Mouse (Mus musculus) spleen, postnatal 4 days (tissue): ENCODE data around the gene Mettl14.
"Not testable (repeated sequence)": the region's sequence is repeated elsewhere in the genome, so short reads cannot be mapped to it uniquely, and the experiment has no call there.

Experiments used
- DNase-seq, 2 experiments: peaks; one replicate each; pipeline ENCODE4 v3.0.0; 2022; ENCODE audit warnings: low spot score in 2 of 2

The Mettl14 gene

DNA sequence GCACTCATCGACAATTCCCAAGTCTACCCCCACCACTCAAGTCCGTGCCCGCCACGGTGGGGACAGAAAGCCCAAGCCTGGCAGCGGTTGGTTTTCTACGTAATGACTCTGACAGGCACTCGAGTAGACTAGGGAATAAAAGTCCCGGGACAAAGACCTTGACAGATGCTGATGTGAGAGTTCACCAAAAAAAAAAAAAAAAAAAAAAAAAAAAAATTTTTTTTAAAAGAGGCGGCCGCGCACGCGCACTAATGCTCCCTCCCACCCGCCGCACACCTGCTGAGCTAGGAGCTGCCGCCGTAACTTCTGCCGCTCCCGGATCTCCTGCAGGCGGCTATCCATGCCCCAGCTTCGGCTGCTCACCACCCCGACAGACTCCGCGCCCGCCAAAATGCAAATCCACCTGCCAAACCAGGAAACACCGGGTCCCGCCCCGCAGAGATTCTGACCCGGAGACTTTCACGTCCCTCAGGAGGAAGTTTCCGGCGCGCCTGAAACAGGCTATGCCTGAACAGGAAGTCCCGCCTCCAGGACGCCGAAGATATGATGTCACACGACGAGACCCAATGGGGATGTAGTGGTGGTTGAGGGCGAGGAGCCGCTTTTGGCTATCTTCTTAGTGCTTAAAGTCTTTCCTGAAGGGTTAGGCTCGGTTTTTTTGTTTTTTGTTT lies at the start of gene Mettl14:
TSS of gene Mettl14 (minus strand) at position 623 of the 671 bp plus-strand sequence.
- DNase-seq = peak; percentile 94 to 96

DNA sequence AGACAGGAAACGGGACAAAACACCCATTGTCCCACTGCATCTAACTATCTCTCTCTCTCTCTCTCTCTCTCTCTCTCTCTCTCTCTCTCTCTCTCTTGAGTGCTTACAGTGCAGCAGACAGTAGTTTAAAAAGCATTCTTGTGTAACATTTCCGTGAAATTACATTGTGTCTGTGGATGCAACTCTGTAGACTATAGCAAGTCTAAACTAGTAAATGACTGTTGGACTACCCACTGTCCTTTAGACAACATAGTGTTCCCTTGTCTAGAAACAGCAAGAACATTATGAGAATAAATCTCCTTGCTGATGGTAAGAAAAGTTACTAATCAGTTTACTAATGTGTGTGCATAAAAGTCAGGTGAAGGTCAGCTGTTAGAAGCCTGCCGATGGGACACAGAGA lies 47.5 kb upstream of the Mettl14 start:
- no peak for DNase-seq

DNA sequence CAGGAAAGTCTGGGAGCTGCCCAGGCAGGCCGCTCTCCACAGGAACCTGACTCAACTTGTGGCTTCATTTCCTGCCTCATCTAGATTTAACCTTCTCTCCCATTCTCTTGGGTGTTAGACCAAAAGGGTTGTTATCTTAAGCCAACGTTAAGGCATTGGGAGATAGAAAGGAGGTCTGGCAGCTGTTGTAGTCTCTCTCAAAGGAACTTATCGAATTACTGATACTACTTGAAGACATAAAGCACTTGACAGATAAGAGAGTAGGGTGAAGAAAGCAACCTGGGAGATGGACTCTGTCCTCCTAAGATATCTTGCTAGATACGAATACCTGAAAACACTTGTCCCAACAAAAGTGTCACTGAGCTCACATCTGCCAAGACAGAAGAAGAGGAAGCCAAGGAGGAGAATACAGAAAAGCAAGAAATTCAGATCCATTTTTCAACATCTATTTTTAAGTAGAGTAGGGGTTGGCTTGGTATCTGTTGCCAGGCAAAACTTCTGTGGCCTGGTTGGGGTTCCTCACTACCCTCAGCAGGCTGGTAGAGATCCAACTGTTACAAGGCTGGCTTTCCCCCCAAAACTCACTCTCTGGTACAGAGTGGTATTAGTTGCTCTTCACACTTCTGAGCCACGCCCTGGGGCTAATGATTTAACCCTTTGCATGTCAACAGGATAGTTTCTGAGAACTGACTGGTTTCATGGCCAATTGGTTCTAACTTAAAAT lies 46.2 kb upstream of the Mettl14 start:
- peak in 1 of 2 experiments; percentile 32 for DNase-seq

DNA sequence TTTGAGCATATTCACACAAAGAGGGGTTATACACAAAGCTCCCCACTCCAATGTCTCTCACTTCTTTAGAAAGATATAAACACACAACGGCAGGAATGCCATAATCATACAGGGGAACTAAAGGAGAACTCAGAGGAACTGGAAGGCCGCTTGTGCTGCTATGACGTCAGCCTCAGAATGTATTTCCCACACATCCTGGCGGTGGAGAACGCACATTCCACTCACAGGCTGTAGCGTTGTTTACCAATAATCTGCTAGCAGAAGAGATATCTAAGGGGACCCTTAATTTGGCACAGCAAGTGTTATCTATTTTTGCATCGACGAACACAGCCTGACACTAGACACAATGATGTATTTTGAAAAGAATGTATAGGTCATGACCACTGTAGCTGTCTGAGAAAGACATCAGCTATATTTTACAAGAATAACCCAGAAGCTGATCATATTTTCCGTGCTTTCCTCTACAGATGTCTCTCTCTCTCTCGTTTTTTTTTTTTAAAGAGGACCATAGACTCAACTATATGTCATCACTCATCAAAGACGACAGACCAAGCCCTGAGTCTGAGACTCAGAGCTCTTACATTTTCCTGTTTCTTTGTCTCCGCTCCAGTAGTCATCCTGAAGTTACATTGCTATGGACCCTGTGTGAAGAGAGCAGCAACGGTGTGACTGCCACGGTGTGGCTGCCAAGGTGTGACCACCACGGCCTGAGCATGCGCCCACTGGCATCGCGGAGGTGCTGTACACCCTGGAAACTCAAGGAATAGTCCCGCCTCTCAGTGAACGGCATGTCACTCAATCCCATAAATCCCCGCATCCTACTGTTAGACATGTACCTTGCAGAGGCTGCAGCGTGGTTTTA lies 43.9 kb upstream of the Mettl14 start:
- peak in 1 of 2 experiments; percentile 49 for DNase-seq

DNA sequence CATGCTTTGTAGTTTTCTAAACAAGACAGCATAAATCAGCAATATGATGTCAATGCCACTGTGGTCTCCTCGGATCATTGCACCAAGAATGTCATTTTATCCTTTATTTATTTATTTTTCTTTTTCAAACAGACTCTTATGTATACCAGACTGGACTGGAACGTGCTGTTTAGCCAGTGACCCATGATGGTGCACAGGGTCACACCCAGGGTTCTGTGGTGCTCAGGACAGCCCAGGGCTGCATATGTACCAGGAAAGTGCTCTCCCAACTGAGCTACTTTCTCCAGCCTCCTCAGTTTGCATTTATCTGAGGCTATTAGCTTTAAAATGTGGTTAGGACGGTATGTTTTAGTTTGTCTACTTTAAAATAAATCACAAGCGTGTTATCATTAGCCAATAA lies 42.1 kb upstream of the Mettl14 start:
- peak in 1 of 2 experiments; percentile 8 for DNase-seq

DNA sequence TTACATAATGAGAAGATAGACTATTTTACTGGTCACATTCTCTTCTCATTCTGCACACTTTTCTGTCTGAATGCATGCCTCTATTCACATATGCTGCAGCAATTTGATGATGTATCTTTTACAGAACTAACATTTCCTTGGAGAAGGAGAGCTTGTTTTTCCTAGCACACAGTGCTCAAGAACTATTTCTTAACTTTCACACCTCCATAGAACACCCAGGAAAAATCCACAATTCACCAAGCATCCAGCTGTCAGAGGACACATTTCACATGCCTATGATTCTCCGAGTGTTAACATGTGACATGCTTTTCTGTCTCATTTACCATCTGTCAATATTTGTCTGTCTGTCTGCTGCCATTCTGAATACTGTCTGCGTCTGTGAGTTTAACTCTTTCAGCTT lies 39.7 kb upstream of the Mettl14 start:
- DNase-seq = no peak

DNA sequence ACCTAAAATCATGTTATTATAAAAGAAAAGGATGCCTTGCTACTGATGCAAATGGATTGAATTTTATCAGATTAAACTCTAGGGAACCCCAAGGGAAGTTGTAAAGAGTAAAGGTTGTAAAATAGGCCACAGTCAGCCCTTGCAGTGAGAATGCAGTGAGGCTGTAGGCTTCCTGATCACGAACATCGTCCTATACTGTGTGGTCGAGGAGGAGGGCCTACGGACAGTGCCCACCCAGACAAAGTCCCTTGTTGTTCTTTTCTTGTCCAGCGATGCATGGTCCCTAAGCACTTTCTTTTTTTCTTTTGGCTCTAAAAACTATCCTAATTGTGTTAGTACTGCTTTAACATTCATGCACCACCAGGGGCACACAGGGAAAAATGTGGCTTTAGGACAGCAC lies 27.3 kb upstream of the Mettl14 start:
- peak in 1 of 2 experiments; percentile 8 for DNase-seq

DNA sequence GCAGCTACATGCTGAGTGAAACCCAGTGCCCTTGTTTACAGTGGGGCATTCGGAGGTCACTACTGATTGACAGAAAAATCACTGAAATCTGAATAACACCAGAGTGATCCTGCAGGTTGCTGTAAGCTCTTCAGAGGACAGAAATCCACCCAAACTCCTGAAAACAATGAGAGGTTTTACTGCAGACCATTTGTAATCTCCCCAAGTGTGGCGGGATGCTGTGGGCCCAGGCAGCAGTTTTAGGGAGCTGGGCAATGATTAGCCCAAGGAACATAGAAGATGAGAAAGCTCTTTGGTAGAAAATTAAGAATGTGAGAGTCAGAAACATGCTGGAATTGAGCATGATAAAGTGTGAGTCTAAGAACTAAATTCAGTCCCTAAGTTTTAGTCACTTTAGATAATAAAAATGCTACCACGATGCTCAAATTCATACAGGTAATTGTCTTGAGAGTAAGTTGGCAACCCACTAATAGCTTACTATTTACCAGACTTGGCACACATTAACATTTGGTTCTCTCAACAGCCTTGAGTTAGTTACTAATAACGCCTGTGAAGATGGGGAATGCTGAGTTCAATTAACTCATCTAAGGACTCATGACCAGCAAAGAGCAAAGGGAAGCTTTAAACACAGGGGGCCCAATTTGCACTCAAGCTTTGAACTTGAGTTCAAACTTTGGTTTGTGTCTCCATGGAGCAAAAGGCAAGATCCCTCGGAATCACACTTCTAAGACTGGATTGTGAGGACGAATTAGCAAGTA lies 26.1 kb upstream of the Mettl14 start:
- DNase-seq = peak in 1 of 2 experiments; percentile 7

DNA sequence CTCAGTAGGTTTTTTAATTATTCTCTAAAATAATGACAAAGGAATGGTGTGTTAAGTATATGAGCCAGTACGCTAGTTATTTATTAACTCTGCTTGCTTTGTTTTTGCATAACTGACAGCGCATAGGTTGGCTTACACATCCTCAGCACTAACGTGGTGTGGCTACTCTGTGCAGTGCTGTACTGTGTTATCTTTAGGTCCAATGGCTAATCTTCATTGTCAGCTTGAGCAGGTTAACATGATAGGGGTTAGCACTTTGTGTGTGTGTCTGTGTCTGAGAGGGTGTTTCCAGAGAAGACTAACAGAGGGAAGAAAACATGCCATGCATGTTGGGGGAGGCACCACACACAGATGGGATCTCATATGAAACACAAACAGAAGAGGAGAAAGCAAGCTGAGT lies 19.0 kb upstream of the Mettl14 start:
- peak in 1 of 2 experiments; percentile 24 for DNase-seq

DNA sequence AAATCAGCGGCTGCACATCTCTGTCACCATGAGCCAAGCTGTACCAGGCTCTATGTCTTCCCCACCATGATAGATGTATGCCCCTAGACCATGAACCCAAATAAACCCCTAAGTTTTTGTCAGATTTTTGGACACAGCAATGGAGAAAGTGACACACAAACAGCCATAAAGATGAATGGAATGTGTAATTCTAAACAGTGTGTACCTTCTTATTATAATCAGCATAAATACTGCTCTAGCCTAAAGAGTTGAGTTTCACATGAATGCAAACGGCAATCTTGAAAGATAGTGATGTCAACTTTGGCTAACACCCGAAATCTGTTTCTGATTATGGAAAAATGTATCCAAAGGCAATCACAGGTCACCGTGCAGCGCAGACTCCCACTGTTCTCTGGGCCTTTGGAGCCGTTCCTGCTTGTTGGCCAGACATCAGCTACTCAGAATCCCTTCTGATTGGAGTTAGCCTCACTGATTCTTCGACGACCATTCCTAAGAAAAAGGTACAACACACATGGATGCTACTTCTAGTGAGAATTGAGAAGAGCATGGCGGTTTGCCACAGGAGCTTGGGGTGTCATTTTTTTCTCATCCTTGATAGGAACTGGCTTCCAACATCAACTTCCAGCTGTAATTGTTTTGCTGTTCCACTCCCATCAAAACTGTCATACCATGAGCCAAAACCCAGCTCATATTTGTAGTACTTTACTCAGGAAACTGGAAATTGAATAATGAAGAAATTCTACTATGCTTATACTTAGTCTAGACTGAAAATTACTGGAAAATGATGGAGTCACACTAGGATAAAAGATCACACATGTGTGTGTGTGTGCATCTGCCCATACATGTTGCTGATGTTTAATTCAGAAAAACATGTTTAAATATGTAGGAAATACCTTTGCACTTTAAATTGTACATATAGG lies 11.9 kb upstream of the Mettl14 start:
- no peak for DNase-seq

DNA sequence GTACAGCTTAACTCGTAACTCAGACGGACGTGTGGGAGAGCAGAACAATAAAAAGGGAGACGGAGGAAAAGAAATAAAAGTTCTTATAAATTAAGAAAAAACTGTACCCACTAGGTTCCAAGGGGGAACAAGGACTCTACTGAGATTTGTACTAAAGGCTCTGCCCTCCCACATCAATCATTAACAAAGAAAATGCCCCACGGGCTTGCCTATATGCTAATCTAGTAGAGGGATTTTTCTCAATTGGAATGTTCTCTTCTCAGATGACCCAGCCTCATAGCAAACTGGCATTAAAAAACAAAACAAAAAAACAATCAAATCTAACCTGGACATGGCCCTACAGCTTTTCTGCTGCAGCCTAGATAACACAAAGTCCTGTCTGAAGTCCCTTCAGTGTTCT lies 9.7 kb upstream of the Mettl14 start:
- peak in 1 of 2 experiments; percentile 9 for DNase-seq

DNA sequence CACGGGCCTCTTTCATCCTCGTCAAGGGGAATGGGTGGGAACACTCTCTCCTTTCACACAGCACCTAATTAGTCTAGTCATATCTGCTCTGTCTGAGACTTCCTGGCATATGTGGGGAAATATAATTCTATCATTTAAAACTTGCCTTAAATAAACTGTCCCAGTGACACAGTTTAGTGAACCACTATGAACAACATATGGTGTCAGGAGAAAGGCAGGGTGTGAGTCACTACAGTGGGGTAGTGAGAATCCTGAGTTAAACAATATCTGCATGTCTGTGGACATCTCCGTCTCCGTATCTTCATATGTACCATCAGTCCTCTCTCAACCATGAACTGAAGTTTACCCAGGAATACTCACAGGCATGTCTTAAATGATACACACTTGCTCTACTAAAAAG lies 5.3 kb upstream of the Mettl14 start:
- DNase-seq = no peak

DNA sequence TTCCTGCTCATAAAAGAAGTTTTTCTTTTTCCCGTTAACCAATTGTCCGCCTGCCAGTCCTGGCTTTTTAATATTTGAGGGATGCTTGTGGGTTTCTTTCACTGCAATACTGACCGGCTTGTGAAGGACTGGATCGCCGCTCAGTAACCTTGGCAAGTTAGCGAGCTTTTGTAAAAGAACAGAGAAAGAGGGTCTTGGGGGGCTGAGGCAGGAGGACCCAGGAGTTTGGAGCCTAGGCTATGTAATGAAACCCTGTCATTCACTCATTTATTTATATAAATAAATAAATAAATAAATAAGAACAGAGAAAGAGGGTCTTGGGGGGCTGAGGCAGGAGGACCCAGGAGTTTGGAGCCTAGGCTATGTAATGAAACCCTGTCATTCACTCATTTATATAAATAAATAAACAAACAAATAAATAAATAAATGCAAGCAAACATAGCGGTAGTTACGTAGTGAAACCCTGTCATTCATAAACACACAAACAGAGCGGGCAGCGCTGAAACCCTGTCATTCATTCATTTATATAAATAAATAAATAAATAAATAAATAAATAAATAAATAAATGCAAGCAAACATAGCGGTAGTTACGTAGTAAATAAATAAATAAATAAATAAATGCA lies 361 bp upstream of the Mettl14 start:
- not testable (repeated sequence) for DNase-seq

DNA sequence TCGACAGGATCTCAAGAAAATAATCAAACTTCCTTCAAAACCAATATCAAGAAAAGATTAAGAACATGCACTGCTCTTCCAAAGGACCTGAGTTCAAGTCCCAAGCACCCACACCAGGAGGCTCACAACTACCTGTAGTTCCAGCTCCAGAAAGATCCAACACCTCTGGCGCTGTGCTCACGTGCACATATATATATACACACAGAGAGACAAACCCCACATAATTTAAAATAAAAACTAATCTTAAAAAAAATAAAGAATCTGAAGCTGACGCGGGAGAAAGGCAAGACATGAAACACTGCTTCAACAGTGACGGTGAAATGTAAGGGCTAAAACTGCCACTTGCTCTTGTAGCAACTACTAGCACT lies 806 bp downstream of the Mettl14 start:
- DNase-seq = no peak

DNA sequence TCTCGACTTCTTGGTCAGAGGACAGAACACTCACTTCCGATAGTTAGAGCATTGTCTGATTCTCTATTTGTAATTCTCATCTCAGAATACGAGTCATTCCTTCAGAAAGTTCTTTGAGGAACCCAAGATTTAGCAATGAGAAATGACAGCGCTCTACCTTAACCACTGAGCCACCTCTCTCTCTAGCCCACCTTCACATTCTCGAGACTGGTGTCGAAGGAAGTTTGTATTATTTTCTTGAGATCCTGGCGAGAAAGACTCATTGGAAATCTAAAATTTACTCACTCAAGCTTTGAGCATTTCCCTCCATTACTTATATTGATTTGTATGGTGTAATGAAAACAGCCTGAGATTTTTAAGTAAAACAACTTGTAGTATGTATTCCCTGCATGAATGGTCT lies 1.5 kb downstream of the Mettl14 start:
- DNase-seq = peak in 1 of 2 experiments; percentile 33

DNA sequence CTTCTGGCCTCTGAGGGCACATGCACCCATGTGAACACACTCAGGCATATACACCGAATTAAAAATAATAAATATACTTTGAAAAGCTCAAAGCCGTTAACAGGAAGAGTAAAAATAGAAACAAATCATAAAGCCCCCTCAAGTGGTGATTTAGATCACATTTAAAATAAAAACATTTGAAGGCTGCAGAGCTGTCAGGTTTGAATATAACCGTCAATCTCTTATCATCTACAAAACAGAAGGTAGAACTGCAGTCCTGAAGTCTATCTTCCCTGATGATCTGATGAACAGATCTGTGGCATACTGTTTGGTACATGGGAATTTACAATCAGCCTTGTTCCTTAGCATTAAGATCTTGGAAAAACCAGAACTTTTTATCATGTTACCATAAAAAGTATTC lies 9.3 kb downstream of the Mettl14 start:
- no peak for DNase-seq

DNA sequence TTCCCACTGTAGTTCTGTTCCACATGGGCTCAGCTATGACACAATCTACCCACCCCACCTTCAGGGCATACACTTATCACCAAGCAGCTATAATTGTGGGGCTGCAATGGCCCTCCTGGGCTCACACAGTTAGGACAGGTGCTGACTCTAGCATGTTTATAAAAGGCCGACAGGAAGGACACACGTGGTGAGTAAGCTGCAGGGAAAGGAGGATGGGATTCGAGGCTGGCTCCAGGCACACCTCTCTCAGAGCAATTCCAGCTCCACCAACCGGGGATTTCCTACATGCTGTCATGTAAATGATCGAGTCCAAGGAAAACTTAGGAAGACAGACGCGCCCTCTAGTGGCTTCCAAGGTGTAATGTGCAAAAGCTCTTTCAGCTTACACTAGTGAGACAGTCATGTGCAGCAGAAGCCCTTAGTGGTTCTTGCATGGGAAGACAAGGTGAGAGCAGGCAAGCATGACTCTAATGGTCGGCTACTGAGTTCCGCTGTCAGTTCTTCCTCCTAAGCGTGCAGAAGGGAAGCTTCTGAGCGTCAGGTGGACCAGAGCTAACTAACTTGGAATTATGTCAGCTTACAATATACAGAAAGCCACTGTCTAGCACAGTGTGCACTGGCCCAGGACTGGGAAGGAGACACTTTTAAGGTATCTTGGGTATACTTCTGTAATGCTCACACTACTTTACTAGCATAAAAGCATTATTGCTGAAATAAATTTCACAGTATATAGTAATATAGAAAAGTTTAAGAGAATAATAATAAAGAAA lies 14.0 kb downstream of the Mettl14 start:
- no peak for DNase-seq

DNA sequence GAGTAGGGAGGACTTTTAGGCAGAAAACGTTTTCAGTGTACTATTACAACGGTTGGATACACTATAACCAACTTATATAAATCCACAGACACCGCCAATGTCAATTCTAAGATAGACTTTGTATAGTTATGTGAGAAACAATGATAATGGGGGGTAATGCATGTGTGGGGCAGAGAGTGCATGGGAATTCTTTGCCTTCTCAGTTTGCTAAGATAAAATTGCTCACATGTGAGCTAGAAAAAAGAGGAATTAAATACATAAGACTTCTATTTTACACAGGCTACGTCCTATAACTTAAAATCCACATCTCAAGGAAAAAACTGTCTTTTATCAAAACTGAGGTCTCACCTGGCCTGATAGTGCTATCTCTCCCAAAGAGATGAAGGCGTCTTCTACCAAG lies 15.0 kb downstream of the Mettl14 start:
- no peak for DNase-seq

DNA sequence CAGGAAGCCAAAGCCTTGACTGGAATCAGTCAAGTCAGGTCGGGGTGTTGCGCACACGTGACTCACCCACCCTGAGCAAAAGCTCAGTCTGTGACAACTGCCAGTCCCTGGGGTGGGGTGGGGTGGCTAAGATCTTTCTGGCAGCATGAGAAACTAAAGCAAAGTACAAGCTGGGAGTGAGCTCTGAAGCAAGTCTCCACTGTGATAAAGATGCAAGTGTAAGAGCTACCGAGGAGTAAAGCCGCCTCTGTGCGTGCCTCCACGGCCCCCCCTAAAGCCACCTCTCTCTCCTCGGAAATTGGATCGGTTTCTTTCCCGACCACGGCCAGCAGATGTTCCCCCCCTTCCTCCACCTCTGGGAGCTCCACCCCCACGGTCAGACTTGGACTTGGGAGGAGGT lies 16.7 kb downstream of the Mettl14 start:
- DNase-seq = no peak
